Mouse (Mus musculus): ENCODE results near the gene Neb.

DNA sequence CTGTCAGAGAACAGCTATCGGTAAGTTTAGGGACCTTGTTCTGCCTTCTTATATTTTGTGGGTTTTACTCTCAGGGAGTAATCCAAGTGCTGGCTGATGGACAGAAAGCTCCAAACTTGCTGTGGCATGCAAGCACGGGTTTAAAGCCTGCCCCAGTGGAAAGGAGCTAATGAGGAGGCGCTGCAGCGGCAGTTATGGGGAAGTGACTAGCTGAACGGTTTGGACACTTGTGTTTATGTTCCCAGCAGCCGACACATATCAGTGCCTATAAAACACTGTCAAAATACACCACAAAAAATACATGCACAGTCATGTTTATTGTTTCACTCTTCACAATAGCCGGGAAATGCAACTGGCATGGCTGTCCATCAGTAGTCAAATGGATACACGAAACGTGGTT is 81.5 kb downstream of the Neb start:
- TF ChIP-seq TCF12 (IDR thresholded peaks at IDR 0.05; ENCODE audit: insufficient read depth, poor library complexity, severe bottlenecking) (no peak), MYOD1 (IDR thresholded peaks at IDR 0.05; ENCODE audit: control insufficient read depth in 1 of 3, insufficient read length in 2 of 3, low read depth in 2 of 3) (no peak), POLR2A (IDR thresholded peaks at IDR 0.05; ENCODE audit: insufficient read length, low read depth) (no peak), USF1 (IDR thresholded peaks at IDR 0.05; ENCODE audit: low read depth) (no peak), MAX (IDR thresholded peaks at IDR 0.05; ENCODE audit: low read depth) (no peak), REST (IDR thresholded peaks at IDR 0.05; ENCODE audit: insufficient read depth, insufficient read length) (no peak), POLR2AphosphoS2 (IDR thresholded peaks at IDR 0.05; ENCODE audit: insufficient read length, low read depth) (no peak)
